Mouse (Mus musculus) gastrocnemius, postnatal 4 days (tissue): ENCODE measurements at regions not wholly inside any gene's neighbourhood (a gene's known extent, or its start where the extent isn't known, plus 50 kb on each side); places are given as distances from the start of the nearest gene placed in this dataset.

Experiments
- DNase-seq, 2 experiments: peaks; one replicate each; pipeline ENCODE4 v3.0.0; 2021 to 2022; ENCODE audit warnings: low spot score in 2 of 2, mixed read lengths in 2 of 2

GRCm38 (mm10) chr2:147703981-147704380, 342.3 kb downstream of the Pax1 start:
- DNase-seq, result no peak

- no peak for DNase-seq
These were observed 340.8 kb downstream of the Pax1 start for GRCm38 (mm10) chr2:147702330-147703063.

DNA sequence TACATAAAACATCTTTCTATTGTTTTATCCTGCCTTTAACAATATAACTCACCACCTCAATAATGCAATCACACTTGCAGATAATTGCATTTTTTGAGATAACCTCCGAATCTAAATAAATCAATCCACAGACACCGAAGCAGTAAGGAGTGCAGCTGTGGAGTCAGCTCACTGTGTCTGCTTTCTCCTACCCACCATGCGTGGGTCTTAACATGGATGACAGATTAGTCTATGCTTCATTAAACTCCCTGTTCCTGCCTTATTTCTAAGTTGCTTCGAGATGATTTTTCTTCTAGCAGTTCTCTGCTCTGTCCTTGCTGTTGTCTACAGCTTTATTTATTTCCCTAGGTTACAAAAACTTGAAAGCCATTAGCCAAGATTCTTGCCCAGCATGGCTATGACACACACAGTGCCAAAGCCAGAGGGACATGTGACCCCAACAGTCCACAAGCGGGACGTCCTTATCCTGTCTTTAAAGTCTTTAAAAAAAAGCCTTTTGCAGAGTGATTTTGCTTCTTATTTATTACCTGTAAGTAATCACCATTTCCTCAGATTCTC, 337.9 kb downstream of the Pax1 start:
- DNase-seq, result no peak

DNA sequence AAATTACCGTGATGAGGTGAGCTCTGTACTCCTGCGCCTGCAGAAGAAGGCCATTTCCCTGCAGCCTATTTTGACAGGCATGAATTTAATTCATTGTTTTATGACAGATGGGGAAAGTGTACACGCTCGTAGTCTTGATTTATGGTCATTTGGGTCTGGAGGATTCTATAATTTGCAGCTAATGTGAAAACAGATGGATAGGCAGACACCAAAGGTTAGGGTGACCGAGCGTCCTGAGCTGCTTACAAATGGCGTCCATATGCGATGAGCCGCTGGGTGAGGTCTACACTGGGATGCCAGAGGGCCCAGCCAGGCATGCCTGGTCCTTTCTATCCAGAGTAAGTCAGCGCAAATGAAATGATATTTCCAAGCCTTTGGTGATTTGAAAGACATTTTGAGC, 330.2 kb downstream of the Pax1 start:
- no peak for DNase-seq

DNA sequence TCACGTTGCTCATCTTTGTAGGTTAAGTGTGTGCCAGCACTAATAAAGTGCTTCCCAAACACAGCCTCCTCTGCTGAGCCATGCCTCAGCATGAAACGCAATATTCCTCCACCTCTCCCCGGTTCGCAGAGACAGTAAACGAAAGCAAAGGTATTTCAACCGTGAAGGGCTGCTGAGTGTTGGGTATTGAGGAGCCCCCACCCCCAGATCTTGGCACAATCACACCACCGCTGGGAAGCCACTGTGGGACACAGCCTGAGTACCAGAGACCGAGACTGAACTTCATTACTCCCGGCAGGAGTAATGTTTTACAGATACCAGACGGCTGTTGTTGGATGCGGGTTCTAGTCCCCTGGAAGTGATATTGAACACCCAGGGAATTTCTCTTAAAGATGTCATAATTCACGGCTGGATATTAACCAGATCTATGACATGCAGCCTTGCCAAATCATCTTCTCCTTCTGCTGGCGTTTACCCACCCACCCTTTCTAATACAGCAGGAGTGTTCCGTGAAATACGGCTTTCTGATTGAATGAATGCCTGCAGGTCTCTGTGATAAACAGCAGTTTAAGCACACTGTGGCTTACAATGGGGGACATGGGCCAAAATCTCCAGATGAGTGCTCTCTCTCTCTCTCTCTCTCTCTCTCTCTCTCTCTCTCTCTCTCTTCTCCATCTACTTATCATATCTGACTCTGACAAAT, 328.9 kb downstream of the Pax1 start:
- no peak for DNase-seq

- peak; percentile 21 to 51 for DNase-seq
These were observed 327.0 kb downstream of the Pax1 start for GRCm38 (mm10) chr2:147688742-147689141.

GRCm38 (mm10) chr2:147656667-147657066, 294.9 kb downstream of the Pax1 start:
- DNase-seq, result peak in 1 of 2 experiments; percentile 13

- no peak for DNase-seq
These were observed 288.5 kb downstream of the Pax1 start for GRCm38 (mm10) chr2:147650229-147650628.

- peak in 1 of 2 experiments; percentile 10 for DNase-seq
These were observed 286.2 kb downstream of the Pax1 start for GRCm38 (mm10) chr2:147647972-147648371.

DNA sequence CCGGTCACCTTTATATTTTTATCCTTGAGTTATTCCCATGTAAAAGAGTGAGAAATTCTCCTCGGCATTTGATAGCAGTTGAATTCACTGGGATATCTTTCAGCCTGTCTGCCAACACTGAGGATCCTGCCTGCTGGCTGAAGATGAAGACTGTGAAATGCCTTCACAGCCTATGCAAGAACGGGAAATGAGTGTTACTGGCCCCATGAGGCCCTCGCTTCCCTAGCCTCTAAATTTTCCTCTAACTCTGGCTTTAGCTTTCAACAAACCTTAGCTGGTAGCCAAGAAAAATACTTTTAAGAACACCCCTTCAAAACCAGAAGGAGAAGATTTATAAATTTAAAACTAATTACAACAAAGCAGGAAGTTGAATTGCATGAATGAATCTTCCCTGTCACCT, 285.8 kb downstream of the Pax1 start:
- DNase-seq, result peak in 1 of 2 experiments; percentile 10

- DNase-seq, result no peak
These were observed 276.2 kb downstream of the Pax1 start for GRCm38 (mm10) chr2:147637882-147638281.

DNA sequence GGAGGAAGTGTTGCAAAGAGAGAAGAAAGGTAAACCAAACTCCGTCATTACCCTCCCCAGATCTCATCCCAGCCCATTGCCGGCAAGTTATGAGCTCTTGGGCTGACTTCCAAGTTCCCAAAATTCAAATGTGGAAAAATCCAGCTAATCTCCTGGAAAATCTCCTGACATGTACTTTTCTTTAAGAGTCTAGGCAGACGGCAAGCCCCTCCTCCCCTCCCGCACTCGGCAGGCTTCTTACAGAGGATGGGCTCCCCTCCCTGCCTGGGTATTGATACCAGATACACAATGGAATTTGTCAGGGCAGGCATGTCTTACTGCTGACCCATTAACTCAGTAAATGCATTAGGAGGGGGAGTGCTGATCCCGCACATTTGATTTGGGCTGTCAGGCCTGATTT, 271.0 kb downstream of the Pax1 start:
- no peak for DNase-seq

- DNase-seq, result no peak
These were observed 268.0 kb downstream of the Pax1 start for GRCm38 (mm10) chr2:147629716-147630115.

DNA sequence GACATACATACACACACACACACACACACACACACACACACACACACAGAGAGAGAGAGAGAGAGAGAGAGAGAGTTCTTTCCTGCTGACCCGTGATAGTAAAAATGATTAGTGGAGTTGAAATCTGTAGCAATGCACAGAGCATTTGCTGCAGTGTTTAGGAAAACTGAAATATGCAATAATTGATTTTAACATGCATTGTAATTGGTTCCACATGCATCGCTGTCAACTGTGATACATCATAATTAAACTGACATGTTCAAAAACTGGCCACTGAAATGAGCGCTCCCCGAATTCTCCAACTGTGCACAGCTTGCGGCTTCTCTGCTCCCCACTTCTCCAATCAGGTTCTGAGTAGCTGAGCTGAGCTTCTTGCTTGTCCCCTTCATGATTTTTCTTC, 265.4 kb downstream of the Pax1 start:
- no peak for DNase-seq

DNA sequence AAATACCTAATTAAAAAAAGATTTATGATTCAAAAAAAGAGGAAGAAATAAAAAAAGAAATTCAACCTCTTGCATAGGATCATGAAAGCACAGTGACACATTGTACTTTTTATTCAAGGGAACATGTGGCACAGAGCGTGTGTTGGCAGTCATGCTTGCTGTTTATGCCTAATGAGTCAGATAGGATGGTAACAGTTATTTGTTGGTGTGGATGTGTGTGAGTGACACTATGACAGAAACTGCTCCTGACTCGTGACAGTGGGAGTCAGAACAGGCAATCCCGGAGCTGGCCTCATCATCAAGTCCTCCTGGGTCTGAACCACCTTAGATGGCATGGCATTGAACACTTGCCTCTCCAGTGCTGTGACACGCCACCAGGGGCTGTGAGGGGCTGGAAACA, 261.4 kb downstream of the Pax1 start:
- DNase-seq, result no peak

DNA sequence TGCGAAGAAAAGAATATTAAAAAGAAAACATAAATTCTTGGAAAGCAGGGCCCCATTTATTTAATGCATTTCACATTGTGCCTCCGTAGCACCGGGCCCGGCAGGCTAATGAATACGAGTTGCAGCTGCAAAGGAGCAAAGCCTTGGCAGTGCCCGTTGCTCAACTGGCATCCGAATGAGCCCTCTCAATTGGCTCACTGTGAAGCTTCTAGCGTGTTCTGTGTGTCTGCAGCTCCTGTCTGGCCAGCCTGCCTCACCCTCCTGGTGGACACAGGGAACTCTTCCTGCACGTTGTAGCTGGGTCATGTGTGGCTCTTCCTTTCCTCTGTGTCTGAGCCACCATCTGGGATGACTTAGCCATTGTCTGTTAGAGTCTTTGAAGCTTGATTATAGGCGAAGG, 256.1 kb downstream of the Pax1 start:
- no peak for DNase-seq

DNA sequence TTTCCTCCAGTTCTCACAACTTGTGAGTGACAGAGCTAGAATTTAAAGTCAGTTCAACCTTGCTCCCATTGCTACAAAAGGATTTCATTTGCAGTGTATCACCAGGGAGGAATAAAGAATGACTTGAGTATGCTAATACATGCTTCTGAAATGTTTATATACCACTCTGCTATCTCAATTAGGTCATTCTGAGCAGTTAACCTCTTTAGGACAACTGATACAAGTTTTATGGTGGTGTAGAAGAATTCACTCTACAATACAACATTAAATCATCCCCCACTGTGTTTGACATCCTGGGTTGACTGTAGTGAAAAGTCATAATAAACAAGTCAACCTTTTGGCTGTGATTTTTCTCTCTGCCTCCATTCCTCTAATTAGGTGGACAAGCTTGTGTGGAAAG, 248.6 kb downstream of the Pax1 start:
- DNase-seq, result no peak

GRCm38 (mm10) chr2:147601639-147602038, 239.9 kb downstream of the Pax1 start:
- no peak for DNase-seq

DNA sequence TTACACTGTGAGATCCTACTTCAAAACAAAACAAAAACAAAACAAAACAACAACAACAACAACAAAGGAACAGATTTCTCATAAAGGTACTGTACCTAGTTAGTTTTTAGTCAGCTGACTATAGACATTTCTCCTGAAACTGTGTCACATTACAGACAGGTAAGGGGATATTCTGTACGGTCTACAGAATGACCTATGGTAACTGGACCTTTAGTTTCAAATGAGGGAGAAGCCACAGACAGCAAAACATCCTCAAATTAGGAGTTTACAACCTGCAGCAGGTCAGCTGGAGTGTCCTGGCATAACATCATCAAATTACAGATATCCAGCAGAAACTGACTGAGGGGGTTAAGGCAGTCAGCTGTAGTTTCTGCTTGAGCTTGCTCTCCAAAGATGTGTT, 210.7 kb downstream of the Pax1 start:
- no peak for DNase-seq

DNA sequence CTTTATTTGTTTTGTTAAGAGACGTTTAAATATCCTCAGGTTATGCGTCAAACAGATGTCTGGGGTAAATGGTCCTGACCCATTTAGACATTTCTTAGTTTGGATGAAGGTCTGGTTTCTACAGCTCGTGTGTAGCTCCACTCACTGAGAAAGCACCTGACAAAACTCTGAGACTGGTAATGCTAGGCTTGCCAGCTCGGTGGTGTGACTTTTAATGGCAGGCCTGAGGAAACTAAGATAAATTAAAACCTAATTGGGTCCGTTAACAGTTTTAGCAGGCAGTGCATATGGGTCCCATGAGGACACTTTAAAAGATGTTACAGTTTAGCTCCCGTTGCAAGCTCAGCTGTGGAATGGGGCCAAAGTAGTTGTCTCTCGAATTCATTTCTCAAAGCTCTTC, 199.5 kb downstream of the Pax1 start:
- no peak for DNase-seq

DNA sequence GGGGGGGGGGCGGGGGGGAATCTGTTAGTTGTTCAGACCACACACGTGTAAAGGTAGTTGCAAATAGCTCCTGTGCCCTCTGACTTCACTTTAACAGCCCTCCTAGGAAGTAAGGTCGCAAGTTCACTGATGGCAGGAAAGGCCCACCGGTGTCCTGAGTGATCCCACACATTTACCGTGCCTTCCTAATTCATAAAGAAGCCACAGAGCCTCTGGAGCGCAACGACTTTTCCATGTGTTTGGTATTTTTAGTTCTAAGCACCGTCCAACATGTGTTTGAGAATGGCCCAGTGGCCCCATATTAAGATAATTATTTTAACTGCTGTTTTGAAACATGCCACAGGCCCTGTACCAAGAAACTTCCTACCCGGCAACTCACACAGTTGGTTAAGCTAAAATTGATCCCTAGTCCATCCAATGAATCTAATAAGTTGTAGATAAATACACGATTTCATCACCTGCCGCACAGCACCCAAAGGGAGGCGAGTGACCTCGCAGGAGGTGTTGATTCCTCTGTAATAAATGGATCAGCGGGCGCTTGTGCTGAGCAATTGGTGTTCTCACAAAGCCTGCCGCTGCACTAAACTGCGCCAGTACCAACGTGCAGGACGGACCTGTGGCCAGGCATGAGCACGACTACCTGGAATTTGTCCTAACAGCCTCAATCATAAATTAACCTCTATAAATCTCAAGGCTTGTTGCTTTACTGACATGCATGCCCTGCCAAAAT, 198.9 kb downstream of the Pax1 start:
- no peak for DNase-seq

GRCm38 (mm10) chr2:147529161-147529560, 167.4 kb downstream of the Pax1 start:
- DNase-seq, result no peak
